Mouse (Mus musculus) heart, embryonic 14.5 days (tissue): ENCODE data around the gene Esrra. TPM values are rescaled to one million over a fixed set of nuclear protein-coding genes. Genes with fewer than 3 reads are reported as not detected.

Experiments
- microRNA-seq: library from miRNA; unstranded; fragments of <30 nt; microRNA quantifications from one replicate; pipeline ENCODE4, GENCODE M21; 2016
- polyA plus RNA-seq: library from polyadenylated mRNA; unstranded; fragments of >200 nt; fragmentation: Nextera tagmentation; extraction: Ambion mirVana; gene quantifications from 2 replicates; pipeline ENCODE4 v1.2.1, GENCODE M21; 2014

Gene Esrra
- polyA plus RNA-seq, 1 experiment from 2014 or later: 18.0 TPM

Small RNA genes lying within 50 kb of the gene (microRNA-seq; reads per million reads assigned to microRNA genes)
- gene Mir6990: 2.8 reads per million, percentile 3 among the genes with 10 or more reads in this experiment

Other genes with a start within 250 kb of the Esrra start
- gene Rps6ka4, start 81.2 kb downstream of the Esrra start, polyA plus RNA-seq: 11.1 and 13.9 TPM in 2 replicates
- 0.22 and 0.65 TPM in 2 replicates for gene Ccdc88b, start 63.6 kb downstream of the Esrra start, polyA plus RNA-seq
- 81.9 and 95.0 TPM in 2 replicates for gene Trmt112, start 12.1 kb downstream of the Esrra start, polyA plus RNA-seq
- gene Prdx5, start 11.7 kb downstream of the Esrra start, polyA plus RNA-seq: 192 and 210 TPM in 2 replicates
- 1.4 and 1.7 TPM in 2 replicates for gene Catsperz, start 3.6 kb upstream of the Esrra start, polyA plus RNA-seq
- gene Kcnk4, start 12.7 kb upstream of the Esrra start, polyA plus RNA-seq: 0.27 and 0.46 TPM in 2 replicates
- gene Bad, start 20.0 kb upstream of the Esrra start, polyA plus RNA-seq: 55.9 and 58.0 TPM in 2 replicates
- 20.7 and 20.8 TPM in 2 replicates for gene Gpr137, start 20.7 kb upstream of the Esrra start, polyA plus RNA-seq
- gene Ppp1r14b, start 53.2 kb upstream of the Esrra start, polyA plus RNA-seq: 170 and 184 TPM in 2 replicates
- gene Plcb3, start 54.7 kb upstream of the Esrra start, polyA plus RNA-seq: 15.2 and 16.8 TPM in 2 replicates
- 64.2 and 65.1 TPM in 2 replicates for gene Fkbp2, start 58.7 kb upstream of the Esrra start, polyA plus RNA-seq
- 141 and 153 TPM in 2 replicates for gene Vegfb, start 65.8 kb upstream of the Esrra start, polyA plus RNA-seq
- 40.0 and 42.9 TPM in 2 replicates for gene Dnajc4, start 70.8 kb upstream of the Esrra start, polyA plus RNA-seq
- gene Nudt22, start 74.3 kb upstream of the Esrra start, polyA plus RNA-seq: 29.7 and 31.8 TPM in 2 replicates
- 20.0 and 22.0 TPM in 2 replicates for gene Trpt1, start 74.3 kb upstream of the Esrra start, polyA plus RNA-seq
- 5.2 and 6.6 TPM in 2 replicates for gene Fermt3, start 97.7 kb upstream of the Esrra start, polyA plus RNA-seq
- 174 and 175 TPM in 2 replicates for gene Stip1, start 118.2 kb upstream of the Esrra start, polyA plus RNA-seq
- gene Macrod1, start 135.0 kb upstream of the Esrra start, polyA plus RNA-seq: 50.5 and 53.0 TPM in 2 replicates
- gene Flrt1, start 183.9 kb upstream of the Esrra start, polyA plus RNA-seq: 1.4 and 1.5 TPM in 2 replicates